20 mouse cellular contexts compared by ENCODE assay signal in genomic region chr17:6995504-6995903, GRCm38 (mm10). TPM values are rescaled to one million over a fixed set of nuclear protein-coding genes. Genes with fewer than 3 reads are reported as not detected.
DNase-seq lines count a peak whose midpoint lies in the region; ATAC-seq and TF ChIP-seq lines count a peak whose summit lies in the region.
"Not testable (repeated sequence)": the region's sequence is repeated elsewhere in the genome, so short reads cannot be mapped to it uniquely, and the experiment has no call there.
"Had no signal": no experiment of that assay in that cellular context is flagged by ENCODE, and none has a peak within 500 bp of the region (broad histone marks: within the 10 kb centered on the region; RNA-seq: fewer than 3 reads in every experiment).

No protein-coding gene starts in this region.

- H3K9ac ChIP-seq in hindbrain, embryonic 15.5 days; hindbrain, postnatal 0 days (replicated peaks; ENCODE audit: low read length); liver, embryonic 13.5 days; liver, embryonic 16.5 days (ENCODE audit: low read depth, low read length): not testable (repeated sequence)

- not testable (repeated sequence) for H3K27ac ChIP-seq in hindbrain, embryonic 15.5 days (replicated peaks); hindbrain, postnatal 0 days; liver, embryonic 13.5 days; liver, embryonic 16.5 days (ENCODE audit: low read length)

- H3K27me3 ChIP-seq in hindbrain, embryonic 15.5 days; hindbrain, postnatal 0 days (ENCODE audit: insufficient read depth, low read length); liver, embryonic 13.5 days; liver, embryonic 16.5 days (ENCODE audit: control insufficient read depth, insufficient read depth, low read depth, low read length): not testable (repeated sequence)

- no CpG with 5 or more reads among the region's 6 CpGs for WGBS in hindbrain, embryonic 15.5 days
- no CpG with 5 or more reads among the region's 6 CpGs for WGBS in hindbrain, postnatal 0 days
- WGBS in liver, embryonic 13.5 days (ENCODE audit: insufficient replicate concordance) = no CpG with 5 or more reads among the region's 6 CpGs
- WGBS in liver, embryonic 16.5 days (ENCODE audit: insufficient replicate concordance) = no CpG with 5 or more reads among the region's 6 CpGs

- H3K4me2 ChIP-seq in hindbrain, embryonic 15.5 days; hindbrain, postnatal 0 days (ENCODE audit: low read depth, low read length); liver, embryonic 13.5 days; liver, embryonic 16.5 days (ENCODE audit: low read depth, low read length): not testable (repeated sequence)

- peak; percentile 32; the same call in 1 of the 2 replicates for ATAC-seq in cerebellum, adult (ENCODE audit: insufficient number of reproducible peaks, low FRiP score, low TSS enrichment)
- ATAC-seq in hindbrain, embryonic 15.5 days (ENCODE audit: low FRiP score, low read depth) = peak; percentile 48; the same call in 1 of the 2 replicates
- peak; percentile 76 for ATAC-seq in hindbrain, postnatal 0 days
- ATAC-seq in liver, embryonic 13.5 days (ENCODE audit: low read depth) = peak; percentile 34; the same call in 1 of the 2 replicates
- peak; percentile 13; the same call in 1 of the 2 replicates for ATAC-seq in liver, embryonic 16.5 days (ENCODE audit: low read depth)

- not testable (repeated sequence) for H3K4me3 ChIP-seq in hindbrain, embryonic 15.5 days; hindbrain, postnatal 0 days (ENCODE audit: low read length); liver, embryonic 13.5 days (replicated peaks); liver, embryonic 16.5 days (ENCODE audit: low read depth, low read length)

- DNase-seq in hindbrain, postnatal 0 days (ENCODE audit: low spot score); liver, embryonic 13.5 days: not testable (repeated sequence)

- not testable (repeated sequence) for TF ChIP-seq CTCF in hindbrain, postnatal 0 days (IDR thresholded peaks at IDR 0.05; ENCODE audit: low read depth)

- not testable (repeated sequence) for H3K36me3 ChIP-seq in hindbrain, embryonic 15.5 days; hindbrain, postnatal 0 days (ENCODE audit: insufficient read depth, low read length); liver, embryonic 13.5 days; liver, embryonic 16.5 days (ENCODE audit: control insufficient read depth, insufficient read depth)

- H3K4me1 ChIP-seq in hindbrain, embryonic 15.5 days (replicated peaks); hindbrain, postnatal 0 days (ENCODE audit: insufficient read depth, low read length); liver, embryonic 13.5 days (replicated peaks); liver, embryonic 16.5 days (ENCODE audit: control insufficient read depth, low read depth, low read length): not testable (repeated sequence)

- H3K9me3 ChIP-seq in hindbrain, embryonic 15.5 days; hindbrain, postnatal 0 days (ENCODE audit: low read length); liver, embryonic 13.5 days (replicated peaks); liver, embryonic 16.5 days (replicated peaks; ENCODE audit: control insufficient read depth, low read length): not testable (repeated sequence)

RNA-seq across cellular contexts. Expression of gene Gm49721, which starts 16.8 kb away (rescaled TPM):
- polyA plus RNA-seq in hindbrain, embryonic 15.5 days (2015; fragmentation: Nextera tagmentation; extraction: Ambion mirVana) = 0.19 and 0.38 TPM in 2 replicates
- total RNA-seq in hindbrain, postnatal 0 days (2014; rRNA removed) = 6.1 and 7.2 TPM in 2 replicates
- 0.54 TPM in 1 of 2 replicates, not detected in the other for polyA plus RNA-seq in hindbrain, postnatal 0 days (2015; fragmentation: Nextera tagmentation; extraction: Ambion mirVana)
- 0.09 TPM in 1 of 2 replicates, not detected in the other for polyA plus RNA-seq in liver, embryonic 13.5 days (2015; fragmentation: Nextera tagmentation; extraction: Ambion mirVana)
- polyA plus RNA-seq in liver, embryonic 16.5 days (2015; fragmentation: Nextera tagmentation; extraction: Ambion mirVana) = not detected in 2 replicates
- total RNA-seq: adrenal gland, adult 18-20 months; adrenal gland, postnatal 14 days; CH12.LX; common myeloid progenitor, adult 5-6 weeks had no signal
- polyA plus RNA-seq: embryonic facial prominence, embryonic 13.5 days; G1E; Patski had no signal

RNA-seq across cellular contexts. Expression of gene Rnaset2b, which starts 25.1 kb away (rescaled TPM):
- 107 and 116 TPM in 2 replicates for polyA plus RNA-seq in hindbrain, embryonic 15.5 days (2015; fragmentation: Nextera tagmentation; extraction: Ambion mirVana)
- 12.5 and 24.9 TPM in 2 replicates for total RNA-seq in hindbrain, postnatal 0 days (2014; rRNA removed)
- polyA plus RNA-seq in hindbrain, postnatal 0 days (2015; fragmentation: Nextera tagmentation; extraction: Ambion mirVana) = 150 and 167 TPM in 2 replicates
- polyA plus RNA-seq in liver, embryonic 13.5 days (2015; fragmentation: Nextera tagmentation; extraction: Ambion mirVana) = 101 and 107 TPM in 2 replicates
- polyA plus RNA-seq in liver, embryonic 16.5 days (2015; fragmentation: Nextera tagmentation; extraction: Ambion mirVana) = 121 and 130 TPM in 2 replicates

RNA-seq across cellular contexts. Expression of gene Gm1604a, which starts 29.9 kb away (rescaled TPM):
- 0.30 TPM in 1 of 2 replicates, not detected in the other for polyA plus RNA-seq in hindbrain, embryonic 15.5 days (2015; fragmentation: Nextera tagmentation; extraction: Ambion mirVana)
- total RNA-seq in hindbrain, postnatal 0 days (2014; rRNA removed) = not detected in 2 replicates
- 0.20 and 0.44 TPM in 2 replicates for polyA plus RNA-seq in hindbrain, postnatal 0 days (2015; fragmentation: Nextera tagmentation; extraction: Ambion mirVana)
- not detected in 2 replicates for polyA plus RNA-seq in liver, embryonic 13.5 days (2015; fragmentation: Nextera tagmentation; extraction: Ambion mirVana)
- polyA plus RNA-seq in liver, embryonic 16.5 days (2015; fragmentation: Nextera tagmentation; extraction: Ambion mirVana) = 0.12 and 0.27 TPM in 2 replicates
- total RNA-seq: adrenal gland, adult 18-20 months; adrenal gland, adult 8-10 months; adrenal gland, postnatal 14 days; adrenal gland, postnatal 36 days; CH12.LX; forebrain, postnatal 0 days; G1E had no signal
- polyA plus RNA-seq: activated CD4-positive, CD25-positive, alpha-beta regulatory T cell, adult 4 months; CD4-positive, CD25-positive, alpha-beta regulatory T cell, adult 4 months; embryonic facial prominence, embryonic 11.5 days; embryonic facial prominence, embryonic 13.5 days; forebrain, embryonic 11.5 days; forebrain, embryonic 15.5 days; G1E; Patski had no signal

RNA-seq across cellular contexts. Expression of gene Tagap1, which starts 34.5 kb away (rescaled TPM):
- polyA plus RNA-seq in hindbrain, embryonic 15.5 days (2015; fragmentation: Nextera tagmentation; extraction: Ambion mirVana) = 50.6 and 53.7 TPM in 2 replicates
- total RNA-seq in hindbrain, postnatal 0 days (2014; rRNA removed) = 38.2 and 40.7 TPM in 2 replicates
- 49.7 and 52.7 TPM in 2 replicates for polyA plus RNA-seq in hindbrain, postnatal 0 days (2015; fragmentation: Nextera tagmentation; extraction: Ambion mirVana)
- polyA plus RNA-seq in liver, embryonic 13.5 days (2015; fragmentation: Nextera tagmentation; extraction: Ambion mirVana) = 13.7 and 15.2 TPM in 2 replicates
- polyA plus RNA-seq in liver, embryonic 16.5 days (2015; fragmentation: Nextera tagmentation; extraction: Ambion mirVana) = 11.0 and 12.3 TPM in 2 replicates

RNA-seq across cellular contexts. Expression of gene Rsph3b, which starts 47.0 kb away (rescaled TPM):
- 56.3 and 57.6 TPM in 2 replicates for polyA plus RNA-seq in hindbrain, embryonic 15.5 days (2015; fragmentation: Nextera tagmentation; extraction: Ambion mirVana)
- 27.4 and 35.5 TPM in 2 replicates for total RNA-seq in hindbrain, postnatal 0 days (2014; rRNA removed)
- polyA plus RNA-seq in hindbrain, postnatal 0 days (2015; fragmentation: Nextera tagmentation; extraction: Ambion mirVana) = 54.3 and 56.4 TPM in 2 replicates
- polyA plus RNA-seq in liver, embryonic 13.5 days (2015; fragmentation: Nextera tagmentation; extraction: Ambion mirVana) = 13.7 and 17.2 TPM in 2 replicates
- 11.1 and 12.0 TPM in 2 replicates for polyA plus RNA-seq in liver, embryonic 16.5 days (2015; fragmentation: Nextera tagmentation; extraction: Ambion mirVana)

Comparison
In these comparisons a context has a peak if more than half of its experiments do, and no peak if none do; other contexts are left out.
1. ATAC-seq: peak in every context shown above with its lines; median percentile 76 in hindbrain, postnatal 0 days; 48 in hindbrain, embryonic 15.5 days; 34 in liver, embryonic 13.5 days; 32 in cerebellum, adult; 13 in liver, embryonic 16.5 days.